8 mouse cellular contexts compared by ENCODE assay signal in genomic region chr13:96388042-96388888, GRCm38 (mm10). TPM values are rescaled to one million over a fixed set of nuclear protein-coding genes. Genes with fewer than 3 reads are reported as not detected.
DNase-seq lines count a peak whose midpoint lies in the region; ATAC-seq and TF ChIP-seq lines count a peak whose summit lies in the region.

Poc5 (plus strand) TSS chr13:96388294.

- H3K36me3 ChIP-seq in MEL (ENCODE audit: control insufficient read depth in 1 of 2, insufficient read depth in 2 of 2, low read length in 2 of 2) = peaks cover 9 to 18% of the 10 kb centered on the region in 2 experiments
- H3K36me3 ChIP-seq in forebrain, postnatal 0 days (ENCODE audit: insufficient read depth) = peaks cover 29% of the 10 kb centered on the region
- peaks cover 29% of the 10 kb centered on the region for H3K36me3 ChIP-seq in lung, embryonic 15.5 days

- H3K4me3 ChIP-seq in MEL (ENCODE audit: control insufficient read depth in 1 of 2, insufficient read depth in 1 of 2, low read depth in 2 of 2, low read length in 2 of 2) = peak within 1 kb of the TSS; percentile 88 to 96
- peak within 1 kb of the TSS; percentile 87 for H3K4me3 ChIP-seq in cerebellum, adult 2 months (replicated peaks; ENCODE audit: insufficient read depth, low read depth, low read length)
- peak within 1 kb of the TSS; percentile 75 for H3K4me3 ChIP-seq in forebrain, postnatal 0 days (ENCODE audit: low read depth, low read length)
- peak within 1 kb of the TSS; percentile 84 for H3K4me3 ChIP-seq in lung, embryonic 15.5 days

- H3K9ac ChIP-seq in MEL (ENCODE audit: control insufficient read depth, low read depth, low read length, poor library complexity, severe bottlenecking) = peak within 1 kb of the TSS; percentile 91
- peak within 1 kb of the TSS; percentile 67 for H3K9ac ChIP-seq in forebrain, postnatal 0 days
- H3K9ac ChIP-seq in lung, embryonic 15.5 days = peak within 1 kb of the TSS; percentile 65

- TF ChIP-seq POLR2A in MEL (IDR thresholded peaks at IDR 0.05; ENCODE audit: control insufficient read depth in 1 of 2, insufficient read depth in 1 of 2, low read depth in 1 of 2, low read length in 2 of 2, poor library complexity in 1 of 2) = peak; percentile 68 to 86
- TF ChIP-seq POLR2A in cerebellum, adult 2 months (IDR thresholded peaks at IDR 0.05; ENCODE audit: borderline replicate concordance, insufficient read depth, low read length) = peak; percentile 64; the same call in 1 of the 2 replicates

- peak; percentile 98 for DNase-seq in MEL (ENCODE audit: low read depth, low spot score)
- DNase-seq in cerebellum, adult 2 months = peak; percentile 99 to 100
- peak; percentile 100 for DNase-seq in forebrain, postnatal 0 days
- DNase-seq in heart, postnatal 4 days = peak; percentile 99
- DNase-seq in layer of hippocampus, adult 8-10 months (ENCODE audit: low spot score in 2 of 2) = peak; percentile 99 to 100
- peak; percentile 97 for DNase-seq in ovary, adult 18-20 months (ENCODE audit: low spot score)
- peak; percentile 99 for DNase-seq in thymus, postnatal 0 days (ENCODE audit: low spot score)

- peak within 1 kb of the TSS; percentile 58 for H3K4me2 ChIP-seq in forebrain, postnatal 0 days (ENCODE audit: low read depth)
- peak within 1 kb of the TSS; percentile 70 for H3K4me2 ChIP-seq in lung, embryonic 15.5 days

- TF ChIP-seq RAD21 in MEL (IDR thresholded peaks at IDR 0.05; ENCODE audit: low read depth, low read length) = no peak

- H3K79me2 ChIP-seq in MEL (ENCODE audit: control insufficient read depth, insufficient read depth, low read length, poor library complexity) = peaks cover 17% of the 10 kb centered on the region

- no peak for TF ChIP-seq CTCF in MEL (IDR thresholded peaks at IDR 0.05 in 2 of 3, conservative IDR thresholded peaks at IDR 0.05 in 1 of 3; ENCODE audit: control insufficient read depth in 1 of 3, insufficient read depth in 1 of 3, low read depth in 2 of 3, low read length in 3 of 3, poor library complexity in 1 of 3, severe bottlenecking in 1 of 3)
- no peak for TF ChIP-seq CTCF in cerebellum, adult 2 months (IDR thresholded peaks at IDR 0.05; ENCODE audit: borderline replicate concordance, insufficient read depth, low read depth, low read length)
- peak; percentile 28; the same call in 1 of the 2 replicates for TF ChIP-seq CTCF in forebrain, postnatal 0 days (IDR thresholded peaks at IDR 0.05; ENCODE audit: low read depth)

- H3K9me3 ChIP-seq in MEL (replicated peaks; ENCODE audit: insufficient read depth, low read length) = no peaks in the 10 kb centered on the region
- H3K9me3 ChIP-seq in forebrain, postnatal 0 days (ENCODE audit: low read length) = no peaks in the 10 kb centered on the region
- no peaks in the 10 kb centered on the region for H3K9me3 ChIP-seq in lung, embryonic 15.5 days

- peak in 1 of 2 experiments; percentile 40; a peak in 1 of 4 replicates for TF ChIP-seq EP300 in MEL (IDR thresholded peaks at IDR 0.05; ENCODE audit: low read depth in 1 of 2, low read length in 2 of 2)

- WGBS in cerebellum, adult 2 months = under 1% methylated on average over 44 of the region's 44 CpGs
- under 1% methylated on average over 44 of the region's 44 CpGs for WGBS in forebrain, postnatal 0 days
- WGBS in lung, embryonic 15.5 days = under 1% methylated on average over 44 of the region's 44 CpGs

- H3K27ac ChIP-seq in MEL (ENCODE audit: control insufficient read depth, low read depth, low read length) = peak within 1 kb of the TSS; percentile 67
- H3K27ac ChIP-seq in cerebellum, adult 2 months (ENCODE audit: insufficient read depth, low read length) = 0 out of 2 replicates have a peak within 1 kb of the TSS, but pooled peaks have one; percentile 26
- H3K27ac ChIP-seq in forebrain, postnatal 0 days (ENCODE audit: low read depth, low read length) = peak within 1 kb of the TSS; percentile 83
- peak within 1 kb of the TSS; percentile 71 for H3K27ac ChIP-seq in lung, embryonic 15.5 days

- ATAC-seq in forebrain, postnatal 0 days = peak; percentile 100
- ATAC-seq in lung, embryonic 15.5 days (ENCODE audit: borderline replicate concordance, extremely low read depth, low FRiP score, low TSS enrichment) = peak; percentile 100

- peaks cover 0 to 3% of the 10 kb centered on the region in 2 experiments; a peak in 1 of 4 replicates for H3K27me3 ChIP-seq in MEL (ENCODE audit: control insufficient read depth in 1 of 2, insufficient read depth in 2 of 2, low read length in 2 of 2)
- H3K27me3 ChIP-seq in cerebellum, adult 2 months (ENCODE audit: control insufficient read depth, insufficient read depth, low read length) = no peaks in the 10 kb centered on the region
- H3K27me3 ChIP-seq in forebrain, postnatal 0 days (ENCODE audit: insufficient read depth, low read length) = no peaks in the 10 kb centered on the region
- no peaks in the 10 kb centered on the region for H3K27me3 ChIP-seq in lung, embryonic 15.5 days

- peaks cover 2 to 3% of the 10 kb centered on the region in 2 experiments; a peak in 2 of 4 replicates for H3K4me1 ChIP-seq in MEL (ENCODE audit: control insufficient read depth in 1 of 2, insufficient read depth in 2 of 2, low read length in 2 of 2)
- H3K4me1 ChIP-seq in cerebellum, adult 2 months (ENCODE audit: control insufficient read depth, insufficient read depth, low read length) = no peaks in the 10 kb centered on the region; the same call in 1 of the 2 replicates
- peaks cover 8% of the 10 kb centered on the region; the same call in 1 of the 2 replicates for H3K4me1 ChIP-seq in forebrain, postnatal 0 days (ENCODE audit: insufficient read depth)
- H3K4me1 ChIP-seq in lung, embryonic 15.5 days = peaks cover 10% of the 10 kb centered on the region

TF ChIP-seq in MEL, 35 proteins besides CTCF, POLR2A, EP300 and RAD21 (continues in another document):
- no peak for TF ChIP-seq JUND (IDR thresholded peaks at IDR 0.05; ENCODE audit: low read depth, low read length)
- peak; percentile 87 for TF ChIP-seq MXI1 (IDR thresholded peaks at IDR 0.05; ENCODE audit: low read depth, low read length)
- TF ChIP-seq SMC3 (IDR thresholded peaks at IDR 0.05; ENCODE audit: low read depth, low read length) = no peak; the same call in 1 of the 2 replicates
- 0 out of 2 replicates have a peak, but pooled peaks have one; percentile 26 for TF ChIP-seq USF1 (IDR thresholded peaks at IDR 0.05; ENCODE audit: low read depth, low read length)
- peak; percentile 95 for TF ChIP-seq HCFC1 (IDR thresholded peaks at IDR 0.05; ENCODE audit: low read depth, low read length)
- TF ChIP-seq USF2 (IDR thresholded peaks at IDR 0.05; ENCODE audit: borderline replicate concordance in 1 of 2, insufficient read depth in 1 of 2, low read depth in 1 of 2, low read length in 2 of 2) = no peak
- TF ChIP-seq ZMIZ1 (IDR thresholded peaks at IDR 0.05; ENCODE audit: low read depth, low read length) = no peak
- TF ChIP-seq MAX (IDR thresholded peaks at IDR 0.05; ENCODE audit: low read length) = peak; percentile 56; the same call in 1 of the 2 replicates
- peak; percentile 81 for TF ChIP-seq KAT2A (conservative IDR thresholded peaks at IDR 0.05; ENCODE audit: low read depth, low read length)
- TF ChIP-seq TAL1 (IDR thresholded peaks at IDR 0.05; ENCODE audit: low read length) = no peak
- peak; percentile 100 for TF ChIP-seq ELF1 (IDR thresholded peaks at IDR 0.05; ENCODE audit: low read depth, low read length)
- TF ChIP-seq NRF1 (IDR thresholded peaks at IDR 0.05; ENCODE audit: insufficient read depth, low read depth, low read length, poor library complexity, severe bottlenecking) = peak; percentile 94
- TF ChIP-seq NELFE (IDR thresholded peaks at IDR 0.05; ENCODE audit: low read depth, low read length) = peak; percentile 80
- peak; percentile 56 for TF ChIP-seq ETS1 (IDR thresholded peaks at IDR 0.05; ENCODE audit: low read depth, low read length)
- peak; percentile 58; the same call in 1 of the 2 replicates for TF ChIP-seq E2F4 (IDR thresholded peaks at IDR 0.05; ENCODE audit: borderline replicate concordance, low read depth, low read length)
- peak; percentile 45; the same call in 1 of the 2 replicates for TF ChIP-seq MAZ (IDR thresholded peaks at IDR 0.05; ENCODE audit: low read depth, low read length)
- TF ChIP-seq POLR2AphosphoS2 (IDR thresholded peaks at IDR 0.05; ENCODE audit: low read length) = no peak; the same call in 1 of the 2 replicates
- TF ChIP-seq BHLHE40 (IDR thresholded peaks at IDR 0.05; ENCODE audit: borderline replicate concordance, low read depth, low read length) = no peak
- TF ChIP-seq TBP (IDR thresholded peaks at IDR 0.05; ENCODE audit: low read depth, low read length) = peak; percentile 83
- TF ChIP-seq MEF2A (IDR thresholded peaks at IDR 0.05; ENCODE audit: extremely low read depth, insufficient replicate concordance, low read depth, low read length, poor library complexity, severe bottlenecking) = no peak
- no peak for TF ChIP-seq POLR2AphosphoS5 (IDR thresholded peaks at IDR 0.05; ENCODE audit: borderline replicate concordance, low read depth, low read length)
- TF ChIP-seq SIN3A (IDR thresholded peaks at IDR 0.05; ENCODE audit: low read length) = peak; percentile 96
- TF ChIP-seq MYB (IDR thresholded peaks at IDR 0.05; ENCODE audit: low read depth, low read length) = peak; percentile 72
- TF ChIP-seq CHD1 (IDR thresholded peaks at IDR 0.05; ENCODE audit: low read depth, low read length) = no peak
- no peak for TF ChIP-seq ZKSCAN1 (IDR thresholded peaks at IDR 0.05; ENCODE audit: low read depth, low read length)
- peak; percentile 85 for TF ChIP-seq MYC (IDR thresholded peaks at IDR 0.05; ENCODE audit: low read depth, low read length)
- TF ChIP-seq GATA1 (IDR thresholded peaks at IDR 0.05; ENCODE audit: low read depth, low read length) = peak; percentile 83
- TF ChIP-seq TCF12 (IDR thresholded peaks at IDR 0.05; ENCODE audit: low read depth, low read length) = peak; percentile 59
- peak; percentile 87 for TF ChIP-seq CHD2 (IDR thresholded peaks at IDR 0.05; ENCODE audit: low read length)

RNA-seq across cellular contexts. Expression of gene Poc5, which starts in this region (rescaled TPM):
- total RNA-seq in MEL (2012; rRNA removed) = 15.5 and 17.1 TPM in 2 replicates
- 10 to 100 TPM in 1 of 2 experiments, not detected in 1; 25.4 TPM for polyA plus RNA-seq in MEL (2012; ENCODE audit: insufficient read depth in 1 of 2, insufficient read length in 2 of 2, low read depth in 1 of 2, low replicate concordance in 2 of 2, missing spikeins in 1 of 2)
- 20.4 and 22.7 TPM in 2 replicates for polyA plus RNA-seq in cerebellum, adult 2 months (2012; rRNA removed)
- 25.5 and 34.9 TPM in 2 replicates for total RNA-seq in forebrain, postnatal 0 days (2014; rRNA removed)
- 17.1 and 22.4 TPM in 2 replicates for polyA plus RNA-seq in forebrain, postnatal 0 days (2015; fragmentation: Nextera tagmentation; extraction: Ambion mirVana)
- total RNA-seq in heart, postnatal 4 days (2021) = 10 to 100 TPM; 16.4 to 17.6 TPM
- total RNA-seq in layer of hippocampus, adult 8-10 months (2022) = 10 to 100 TPM; 30.1 to 38.8 (median 32.8) TPM
- polyA plus RNA-seq in lung, embryonic 15.5 days (2015; fragmentation: Nextera tagmentation; extraction: Ambion mirVana) = 18.2 and 20.8 TPM in 2 replicates
- polyA plus RNA-seq in thymus, postnatal 0 days (2015; fragmentation: Nextera tagmentation; extraction: Ambion mirVana) = 15.8 and 23.3 TPM in 2 replicates

Comparison
In these comparisons a context has a peak if more than half of its experiments do, and no peak if none do; other contexts are left out.
1. Peak in every context shown above with its lines: DNase-seq, ATAC-seq, H3K4me3 ChIP-seq and H3K27ac ChIP-seq.
2. H3K27ac ChIP-seq: peak in every context shown above with its lines; median percentile 83 in forebrain, postnatal 0 days; 71 in lung, embryonic 15.5 days; 67 in MEL; 26 in cerebellum, adult 2 months.